Mouse (Mus musculus) heart, adult 18-20 months (tissue): ENCODE data around the gene Tmem169. TPM values are rescaled to one million over a fixed set of nuclear protein-coding genes. Genes with fewer than 3 reads are reported as not detected.

Experiments used
- DNase-seq, 2 experiments: peaks; one replicate each; pipeline ENCODE4 v3.0.0; 2021 to 2022; ENCODE audit warnings: mixed read lengths in 1 of 2
- total RNA-seq, 2 experiments: library from RNA; stranded (reverse); gene quantifications; 2 replicates each; pipeline ENCODE4 v1.2.3; 2021

The Tmem169 gene
- total RNA-seq, 2 experiments from 2014 or later: not detected

- DNase-seq: peak; percentile 38 to 73
Measured at GRCm38 (mm10) chr1:72326162-72326821, 42.1 kb downstream of the Tmem169 start.

- DNase-seq: no peak
Measured at GRCm38 (mm10) chr1:72334807-72335206, 50.6 kb downstream of the Tmem169 start.

GRCm38 (mm10) chr1:72336780-72337179 lies 52.6 kb downstream of the Tmem169 start:
- no peak for DNase-seq

- no peak for DNase-seq
Measured at GRCm38 (mm10) chr1:72338341-72338740, 54.2 kb downstream of the Tmem169 start.

GRCm38 (mm10) chr1:72347873-72348272 lies 63.7 kb downstream of the Tmem169 start:
- no peak for DNase-seq

Other genes starting within 250 kb of the Tmem169 start
- gene Mreg, start 72.1 kb upstream of the Tmem169 start, total RNA-seq: 10 to 100 TPM; 36.9 to 39.7 TPM
- 10 to 100 TPM; 13.4 to 13.6 TPM for gene Pecr, start 55 bp upstream of the Tmem169 start, total RNA-seq
- 10 to 100 TPM; 16.4 to 19.7 TPM for gene Xrcc5, start 23.1 kb downstream of the Tmem169 start, total RNA-seq